Mouse (Mus musculus) megakaryocyte, embryonic 14.5 days (primary cell): ENCODE data around the gene Twf2. TPM values are rescaled to one million over a fixed set of nuclear protein-coding genes. Genes with fewer than 3 reads are reported as not detected.

ENCODE experiments used
- H3K27me3 ChIP-seq: replicated peaks from 2 replicates; pipeline ENCODE3; 2012; ENCODE audit warnings: inconsistent platforms
- H3K36me3 ChIP-seq: replicated peaks from 2 replicates; pipeline ENCODE3; 2012; ENCODE audit warnings: low read length, inconsistent platforms, mixed read lengths
- H3K4me1 ChIP-seq: 2 replicates; pipeline ENCODE4 v1.6.1; 2012; ENCODE audit warnings: inconsistent platforms
- H3K4me3 ChIP-seq: replicated peaks from 2 replicates; pipeline ENCODE3; 2012; ENCODE audit warnings: moderate library complexity, mild to moderate bottlenecking, inconsistent platforms
- H3K9me3 ChIP-seq: 2 replicates; pipeline ENCODE4 v1.6.1; 2012; ENCODE audit warnings: inconsistent platforms
- FLI1 ChIP-seq: IDR thresholded peaks from 2 replicates; pipeline ENCODE4 v1.6.1; 2012; ENCODE audit warnings: low read length, inconsistent platforms, mixed read lengths
- GATA1 ChIP-seq: IDR thresholded peaks from 3 replicates; pipeline ENCODE4 v1.6.1; 2012; ENCODE audit warnings: mixed read lengths, low read length, inconsistent platforms, borderline replicate concordance
- polyA plus RNA-seq: library from polyadenylated mRNA; stranded (reverse); fragments of >175 nt; gene quantifications from 2 replicates; pipeline ENCODE4 v1.2.3, GENCODE M21; 2012; ENCODE audit warnings: low replicate concordance; ENCODE audit not compliant: insufficient read depth

Twf2 gene
- polyA plus RNA-seq, 1 experiment: 149 TPM

DNA sequence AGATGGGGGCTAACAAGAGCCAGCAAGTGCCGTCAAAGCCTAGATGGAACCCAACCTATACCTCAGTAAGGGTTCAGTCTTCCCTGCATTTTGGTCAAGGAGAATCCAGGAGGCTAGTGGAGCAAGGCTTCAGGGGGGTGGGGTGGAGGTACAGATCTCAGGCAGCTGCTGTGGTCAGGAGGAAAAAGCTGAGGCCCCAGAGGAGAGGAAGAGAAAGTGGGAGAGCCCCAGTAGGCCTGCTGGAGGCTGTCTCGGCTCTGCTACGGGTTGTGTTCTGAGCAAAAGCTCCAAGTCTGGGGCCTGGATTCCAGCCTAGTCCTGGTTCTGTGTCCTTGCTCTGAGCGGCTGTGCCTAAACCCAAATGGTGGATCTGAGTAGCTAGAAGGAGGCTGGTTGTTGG lies 20.1 kb downstream of the Twf2 start:
- H3K27me3 ChIP-seq: peaks cover 62% of the 10 kb centered on the region
- H3K36me3 ChIP-seq: peaks cover under 1% of the 10 kb centered on the region
- TF ChIP-seq GATA1: no peak
- no peak for TF ChIP-seq FLI1
- H3K4me1 ChIP-seq: peaks cover 30% of the 10 kb centered on the region
- peak overlapping the region; percentile 48 for H3K4me3 ChIP-seq
- no peaks in the 10 kb centered on the region; the same call in 1 of the 2 replicates for H3K9me3 ChIP-seq

DNA sequence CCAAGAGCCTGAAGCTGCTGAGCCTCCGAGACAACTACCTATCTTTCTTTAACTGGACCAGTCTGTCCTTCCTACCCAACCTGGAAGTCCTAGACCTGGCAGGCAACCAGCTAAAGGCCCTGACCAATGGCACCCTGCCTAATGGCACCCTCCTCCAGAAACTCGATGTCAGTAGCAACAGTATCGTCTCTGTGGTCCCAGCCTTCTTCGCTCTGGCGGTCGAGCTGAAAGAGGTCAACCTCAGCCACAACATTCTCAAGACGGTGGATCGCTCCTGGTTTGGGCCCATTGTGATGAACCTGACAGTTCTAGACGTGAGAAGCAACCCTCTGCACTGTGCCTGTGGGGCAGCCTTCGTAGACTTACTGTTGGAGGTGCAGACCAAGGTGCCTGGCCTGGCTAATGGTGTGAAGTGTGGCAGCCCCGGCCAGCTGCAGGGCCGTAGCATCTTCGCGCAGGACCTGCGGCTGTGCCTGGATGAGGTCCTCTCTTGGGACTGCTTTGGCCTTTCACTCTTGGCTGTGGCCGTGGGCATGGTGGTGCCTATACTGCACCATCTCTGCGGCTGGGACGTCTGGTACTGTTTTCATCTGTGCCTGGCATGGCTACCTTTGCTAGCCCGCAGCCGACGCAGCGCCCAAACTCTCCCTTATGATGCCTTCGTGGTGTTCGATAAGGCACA lies 22.7 kb downstream of the Twf2 start:
- Histone ChIP-seq H3K4me1 (peaks cover 42% of the 10 kb centered on the region), H3K36me3 (no peaks in the 10 kb centered on the region), H3K4me3 (peak overlapping the region; percentile 85), H3K9me3 (no peaks in the 10 kb centered on the region; the same call in 1 of the 2 replicates), H3K27me3 (peaks cover 62% of the 10 kb centered on the region)
- TF ChIP-seq GATA1 (no peak), FLI1 (no peak)

- Histone ChIP-seq H3K9me3 (no peaks in the 10 kb centered on the region; the same call in 1 of the 2 replicates), H3K4me1 (peaks cover 48% of the 10 kb centered on the region), H3K36me3 (no peaks in the 10 kb centered on the region), H3K27me3 (peaks cover 57% of the 10 kb centered on the region), H3K4me3 (peak overlapping the region; percentile 85)
- TF ChIP-seq FLI1 (no peak), GATA1 (no peak)
These were observed 23.3 kb downstream of the Twf2 start for GRCm38 (mm10) chr9:106226151-106226682.

DNA sequence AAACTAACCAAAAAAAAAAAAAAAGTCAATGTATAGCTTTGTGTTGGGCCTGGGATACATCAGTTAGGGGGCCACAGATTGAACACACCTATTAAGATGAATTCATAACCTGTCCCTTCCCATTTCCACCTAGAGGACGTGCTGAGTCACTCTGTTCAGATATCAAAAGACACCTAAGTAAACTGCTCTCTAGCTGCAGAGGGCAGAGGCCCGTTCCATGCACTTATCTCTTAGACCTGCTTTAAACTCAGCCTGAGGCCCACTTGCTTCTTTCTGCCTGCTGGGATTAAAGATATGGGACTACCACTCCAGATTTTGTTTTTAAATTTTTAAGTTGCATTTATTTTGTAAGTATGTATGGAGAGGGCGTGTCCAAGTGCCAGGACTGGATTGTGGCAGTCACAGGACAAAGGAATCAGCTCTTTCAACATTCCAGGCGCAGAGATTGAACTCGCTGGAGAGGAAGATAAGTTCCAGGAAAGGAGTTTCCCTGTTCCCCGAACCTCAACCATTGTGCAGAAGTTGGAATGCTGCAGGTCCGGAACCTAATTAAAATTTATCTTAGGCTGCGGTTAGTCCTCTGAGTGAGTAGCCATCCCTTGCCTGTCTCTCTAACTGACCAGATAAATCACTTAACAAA lies 25.0 kb downstream of the Twf2 start:
- Histone ChIP-seq H3K36me3 (peaks cover 7% of the 10 kb centered on the region), H3K27me3 (peaks cover 46% of the 10 kb centered on the region), H3K4me1 (peaks cover 44% of the 10 kb centered on the region), H3K9me3 (no peaks in the 10 kb centered on the region; the same call in 1 of the 2 replicates), H3K4me3 (no peak overlapping the region)
- no peak for TF ChIP-seq FLI1
- TF ChIP-seq GATA1: no peak

GRCm38 (mm10) chr9:106230051-106230733 lies 27.3 kb downstream of the Twf2 start:
- TF ChIP-seq GATA1 (no peak), FLI1 (no peak)
- Histone ChIP-seq H3K36me3 (peaks cover 29% of the 10 kb centered on the region), H3K4me1 (peaks cover 35% of the 10 kb centered on the region), H3K27me3 (peaks cover 24% of the 10 kb centered on the region), H3K4me3 (peak overlapping the region; percentile 50), H3K9me3 (no peaks in the 10 kb centered on the region; the same call in 1 of the 2 replicates)

DNA sequence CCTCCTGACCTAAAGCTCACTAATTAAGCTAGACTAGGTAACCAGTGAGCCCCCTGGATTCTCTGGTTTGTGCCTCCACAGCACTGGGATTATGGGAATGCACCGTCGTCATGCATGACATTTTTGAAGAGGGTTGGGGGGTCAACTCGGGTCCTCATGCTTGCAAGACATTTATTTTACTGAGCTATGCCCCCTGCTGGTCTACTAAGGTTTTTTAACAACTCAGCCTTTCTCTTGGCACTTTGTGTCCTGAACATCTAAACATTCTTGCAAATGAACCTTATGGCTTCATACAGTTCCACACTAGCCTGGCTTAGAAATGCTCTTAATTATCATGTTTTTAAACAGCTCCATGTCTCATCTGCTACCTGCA lies 27.8 kb downstream of the Twf2 start:
- peaks cover 34% of the 10 kb centered on the region for H3K36me3 ChIP-seq
- peaks cover 31% of the 10 kb centered on the region for H3K4me1 ChIP-seq
- H3K9me3 ChIP-seq: no peaks in the 10 kb centered on the region; the same call in 1 of the 2 replicates
- no peak for TF ChIP-seq FLI1
- TF ChIP-seq GATA1: no peak
- H3K27me3 ChIP-seq: peaks cover 19% of the 10 kb centered on the region
- peak overlapping the region; percentile 50 for H3K4me3 ChIP-seq

DNA sequence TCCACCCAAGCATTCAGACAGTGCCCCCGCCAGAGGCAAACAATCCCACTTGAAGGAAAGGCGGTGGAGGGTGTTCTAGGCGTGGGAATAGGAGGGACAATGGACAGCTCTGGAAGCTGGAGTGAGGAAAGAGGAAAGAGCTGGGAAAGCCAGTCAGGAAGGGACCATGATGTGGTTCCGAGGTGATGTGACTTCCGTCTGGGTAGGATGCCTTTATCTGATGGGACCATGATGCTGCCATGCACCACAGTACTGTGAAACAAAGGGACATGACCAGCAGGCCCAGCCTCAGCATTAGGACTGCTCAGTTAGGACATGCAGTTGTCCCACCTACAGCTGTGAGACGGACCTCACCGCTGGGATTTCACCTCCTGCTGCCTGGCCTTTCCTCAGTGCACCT lies 28.3 kb downstream of the Twf2 start:
- peaks cover 14% of the 10 kb centered on the region for H3K27me3 ChIP-seq
- H3K4me1 ChIP-seq: peaks cover 26% of the 10 kb centered on the region
- H3K9me3 ChIP-seq: no peaks in the 10 kb centered on the region
- TF ChIP-seq FLI1: no peak
- TF ChIP-seq GATA1: no peak
- H3K4me3 ChIP-seq: peak overlapping the region; percentile 31
- peaks cover 39% of the 10 kb centered on the region for H3K36me3 ChIP-seq

DNA sequence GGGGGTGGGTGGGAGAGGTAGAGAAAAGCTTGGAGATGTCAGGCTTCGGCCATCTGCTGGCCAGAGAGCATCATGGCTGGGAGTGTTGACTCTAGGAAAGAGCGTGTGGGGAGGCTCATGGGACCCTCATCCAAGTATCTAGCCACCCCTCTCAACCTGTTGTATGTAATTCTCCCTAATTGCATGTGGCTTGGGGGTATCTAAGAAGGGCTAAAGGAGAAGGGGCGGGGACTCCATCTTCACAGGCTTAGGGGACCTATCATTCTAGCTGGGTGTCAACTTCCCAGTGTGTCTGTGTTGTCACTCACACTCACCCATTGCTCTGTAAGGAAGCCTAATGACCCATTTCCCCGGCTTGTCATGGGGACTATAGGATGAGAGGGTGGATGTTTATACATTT lies 28.9 kb downstream of the Twf2 start:
- no peak for TF ChIP-seq GATA1
- no peak for TF ChIP-seq FLI1
- no peak overlapping the region for H3K4me3 ChIP-seq
- peaks cover 22% of the 10 kb centered on the region for H3K4me1 ChIP-seq
- peaks cover 9% of the 10 kb centered on the region for H3K27me3 ChIP-seq
- H3K9me3 ChIP-seq: no peaks in the 10 kb centered on the region
- peaks cover 45% of the 10 kb centered on the region for H3K36me3 ChIP-seq

- H3K36me3 ChIP-seq: peaks cover 57% of the 10 kb centered on the region
- H3K9me3 ChIP-seq: no peaks in the 10 kb centered on the region
- no peak overlapping the region for H3K4me3 ChIP-seq
- H3K4me1 ChIP-seq: peaks cover 22% of the 10 kb centered on the region
- peaks cover 2% of the 10 kb centered on the region for H3K27me3 ChIP-seq
- TF ChIP-seq FLI1: no peak
- no peak for TF ChIP-seq GATA1
These were observed 30.0 kb downstream of the Twf2 start for GRCm38 (mm10) chr9:106232956-106233355.

GRCm38 (mm10) chr9:106233953-106234352 lies 31.0 kb downstream of the Twf2 start:
- H3K9me3 ChIP-seq: no peaks in the 10 kb centered on the region
- H3K36me3 ChIP-seq: peaks cover 67% of the 10 kb centered on the region
- H3K4me1 ChIP-seq: peaks cover 22% of the 10 kb centered on the region
- no peak for TF ChIP-seq GATA1
- no peak for TF ChIP-seq FLI1
- peaks cover 2% of the 10 kb centered on the region for H3K27me3 ChIP-seq
- H3K4me3 ChIP-seq: no peak overlapping the region
